Mouse (Mus musculus) left cerebral cortex, postnatal 4 days (tissue): ENCODE measurements around the gene Acot1. TPM values are rescaled to one million over a fixed set of nuclear protein-coding genes. Genes with fewer than 3 reads are reported as not detected.
"Not testable (repeated sequence)": the region's sequence is repeated elsewhere in the genome, so short reads cannot be mapped to it uniquely, and the experiment has no call there.

ENCODE experiments used
- DNase-seq: peaks from one replicate; pipeline ENCODE4 v3.0.0-alpha.2; 2022
- intact Hi-C: fragments of 180-260 bp; cut with DNase I; formaldehyde crosslinking; loops from one replicate; pipeline ENCODE4 v1.15.1; 2025
- total RNA-seq, 2 experiments: library from RNA; stranded (reverse); gene quantifications; 2 replicates each; pipeline ENCODE4 v1.2.3; 2021

Gene Acot1
- total RNA-seq = 10 to 100 TPM; 51.5 to 51.9 TPM

GRCm38 (mm10) chr12:84009171-84009965, at the start of gene Acot1:
Gene Acot1 (plus strand): TSS chr12:84009490.
- intact Hi-C loops = not testable (repeated sequence)
- peak; percentile 70 for DNase-seq

- intact Hi-C loops = no loop called here
- no peak for DNase-seq
These were observed 44.1 kb upstream of the Acot1 start for GRCm38 (mm10) chr12:83965235-83965634.

GRCm38 (mm10) chr12:83972117-83972516, 37.2 kb upstream of the Acot1 start:
- intact Hi-C loops = no loop called here
- no peak for DNase-seq

GRCm38 (mm10) chr12:83978862-83979261, 30.4 kb upstream of the Acot1 start:
- intact Hi-C loops = no loop called here
- peak; percentile 27 for DNase-seq

- DNase-seq = no peak
- intact Hi-C loops = no loop called here
These were observed 27.7 kb upstream of the Acot1 start for GRCm38 (mm10) chr12:83981615-83982014.

GRCm38 (mm10) chr12:83984752-83985151, 24.5 kb upstream of the Acot1 start, which contains the start of gene Heatr4:
Gene Heatr4 (minus strand): TSS chr12:83984852.
- intact Hi-C loops = no loop called here
- DNase-seq = no peak

GRCm38 (mm10) chr12:83987242-83987582, 22.1 kb upstream of the Acot1 start:
- no peak for DNase-seq
- intact Hi-C loops = no loop called here

GRCm38 (mm10) chr12:83987583-83988441, 21.5 kb upstream of the Acot1 start, which contains the start of gene Acot2:
Gene Acot2 (plus strand): TSS chr12:83987861.
- peak; percentile 78 for DNase-seq
- intact Hi-C loops = no loop called here

GRCm38 (mm10) chr12:83988483-83988882, 20.8 kb upstream of the Acot1 start:
- intact Hi-C loops = no loop called here
- DNase-seq = no peak

- no peak for DNase-seq
- intact Hi-C loops = no loop called here
These were observed 19.9 kb upstream of the Acot1 start for GRCm38 (mm10) chr12:83989378-83989777.

- DNase-seq = no peak
- intact Hi-C loops = no loop called here
These were observed 12.1 kb upstream of the Acot1 start for GRCm38 (mm10) chr12:83997221-83997620.

- intact Hi-C loops = no loop called here
- no peak for DNase-seq
These were observed 10.8 kb upstream of the Acot1 start for GRCm38 (mm10) chr12:83998341-83999107.

GRCm38 (mm10) chr12:83999237-83999636, 10.1 kb upstream of the Acot1 start:
- DNase-seq = peak; percentile 30
- intact Hi-C loops = not testable (repeated sequence)

GRCm38 (mm10) chr12:84000418-84000817, 8.9 kb upstream of the Acot1 start:
- intact Hi-C loops = no loop called here

GRCm38 (mm10) chr12:84003866-84004265, 5.4 kb upstream of the Acot1 start:
- intact Hi-C loops = no loop called here
- no peak for DNase-seq

More at GRCm38 (mm10) chr12:84000418-84000817, 8.9 kb upstream of the Acot1 start:
- no peak for DNase-seq

GRCm38 (mm10) chr12:84008251-84008650, 1.0 kb upstream of the Acot1 start:
- intact Hi-C loops = no loop called here
- DNase-seq = no peak

GRCm38 (mm10) chr12:84008729-84009128, 561 bp upstream of the Acot1 start:
- no peak for DNase-seq
- intact Hi-C loops = no loop called here

- intact Hi-C loops = no loop called here
- DNase-seq = no peak
These were observed 911 bp downstream of the Acot1 start for GRCm38 (mm10) chr12:84010201-84010600.

GRCm38 (mm10) chr12:84011251-84012040, 2.2 kb downstream of the Acot1 start:
- peak; percentile 96 for DNase-seq
- intact Hi-C loops = no loop called here

- intact Hi-C loops = no loop called here
- DNase-seq = peak; percentile 34
These were observed 3.8 kb downstream of the Acot1 start for GRCm38 (mm10) chr12:84013130-84013529.
